Mouse (Mus musculus) ovary, postnatal 36 days (tissue): Measurements from ENCODE around the gene Erc2.

Source experiments
- DNase-seq: peaks from one replicate; pipeline ENCODE4 v3.0.0; 2022; ENCODE audit warnings: low spot score, mixed read lengths

The Erc2 gene

DNA sequence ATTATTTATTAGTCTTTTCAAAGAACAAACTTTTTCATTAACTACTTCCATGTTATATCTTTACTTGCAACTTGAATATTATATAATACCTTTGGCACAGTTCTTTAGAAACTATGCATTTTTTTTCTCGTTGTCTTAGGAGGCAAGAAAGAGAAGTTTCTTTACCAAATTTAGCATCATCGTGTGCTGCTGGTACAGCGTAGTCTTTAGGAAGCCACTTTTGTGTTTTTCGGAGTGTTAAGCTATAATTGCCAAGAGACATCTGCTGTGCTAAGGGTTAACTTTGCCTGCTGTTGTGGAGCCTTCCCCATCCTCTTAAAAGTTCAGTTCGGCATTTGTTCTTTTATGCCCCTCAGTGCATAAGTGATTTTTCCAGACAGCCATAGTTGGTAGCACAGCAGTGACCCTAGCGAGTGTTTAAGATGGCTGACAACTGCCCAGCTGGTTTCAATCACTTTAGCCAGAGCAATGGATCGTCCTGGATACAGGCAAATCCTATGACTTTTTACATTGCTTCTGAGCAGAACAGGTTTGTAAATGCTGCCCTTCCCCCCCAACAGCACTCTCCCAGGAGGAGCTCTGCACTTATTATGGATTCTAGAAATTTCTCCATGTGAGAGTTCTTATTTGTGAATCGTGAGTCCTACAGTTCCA, 570.6 kb downstream of the Erc2 start:
- DNase-seq = no peak

DNA sequence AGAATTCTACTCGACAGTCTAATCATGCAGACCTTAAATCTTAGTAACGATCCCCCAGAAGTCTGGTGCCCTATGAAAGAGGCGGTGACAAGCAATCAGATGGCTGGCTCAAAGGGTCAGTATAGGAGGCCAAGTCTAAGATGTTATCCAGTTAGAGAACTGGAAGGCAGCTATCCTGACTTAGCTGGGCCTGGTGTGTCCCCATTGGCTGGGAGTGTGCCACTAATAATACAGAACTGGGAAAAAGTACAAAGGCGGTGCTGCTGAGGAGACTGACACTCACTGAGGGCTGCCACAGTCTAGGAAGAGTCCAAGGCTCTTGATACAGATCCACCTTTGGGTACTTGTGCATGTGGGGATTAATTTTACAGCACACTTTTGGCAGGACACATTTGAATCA, 581.6 kb downstream of the Erc2 start:
- no peak for DNase-seq

DNA sequence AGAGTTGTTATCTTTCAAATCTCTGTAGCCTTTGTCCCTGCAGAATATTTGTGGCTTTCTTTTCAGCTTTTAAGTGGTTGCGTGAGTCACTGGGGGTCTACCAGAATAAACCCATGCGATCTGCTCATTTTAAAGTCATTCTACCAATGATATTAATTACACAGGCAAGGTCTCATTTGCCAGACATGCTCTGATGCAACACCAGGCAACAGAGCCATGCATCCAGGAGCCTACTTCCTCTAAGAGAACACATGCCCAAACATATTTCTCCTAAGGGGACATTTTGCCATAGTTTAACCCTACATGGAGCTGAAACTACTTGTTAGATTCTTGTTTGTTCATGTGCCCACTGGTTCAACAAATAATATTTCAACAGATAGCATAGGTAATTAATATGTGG, 584.1 kb downstream of the Erc2 start:
- DNase-seq = no peak

DNA sequence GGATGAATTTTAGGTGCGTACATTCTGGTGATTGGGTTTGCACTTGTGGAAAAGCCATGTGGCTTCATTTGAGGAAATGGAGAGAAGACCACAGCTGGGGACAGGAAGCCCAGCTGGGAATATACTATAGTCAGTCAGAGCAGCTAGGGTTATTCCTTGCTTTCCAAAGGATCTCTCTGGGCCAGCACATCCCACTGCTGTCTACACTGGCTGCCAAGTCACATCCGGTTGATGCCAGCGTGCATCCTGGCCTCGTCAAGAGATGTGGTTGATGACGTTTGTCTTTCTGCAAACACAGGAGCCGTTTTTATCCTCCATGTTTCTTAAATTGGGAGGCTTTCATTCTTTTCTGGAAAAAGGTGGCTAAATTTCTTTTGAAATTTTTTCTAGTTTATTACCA, 603.3 kb downstream of the Erc2 start:
- DNase-seq = no peak

DNA sequence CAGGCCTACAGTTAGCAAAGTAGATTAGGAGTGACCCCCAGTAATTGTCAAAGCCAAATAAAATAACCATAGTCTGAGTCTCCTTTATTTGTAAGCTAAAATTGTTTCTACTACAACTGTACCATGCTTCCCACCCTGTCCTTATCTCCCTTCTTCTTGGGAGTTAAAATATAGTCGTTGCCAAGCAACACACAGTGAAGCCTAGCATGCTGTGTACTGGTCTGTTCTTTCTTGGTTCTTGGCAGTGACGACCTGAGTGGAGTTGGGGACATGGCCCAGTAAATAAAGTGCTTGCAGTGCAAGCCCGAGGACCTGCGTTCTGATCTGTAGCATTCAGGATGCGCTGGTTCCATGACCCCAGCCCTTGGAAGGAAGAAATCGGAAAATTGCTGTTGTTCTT, 608.3 kb downstream of the Erc2 start:
- no peak for DNase-seq

DNA sequence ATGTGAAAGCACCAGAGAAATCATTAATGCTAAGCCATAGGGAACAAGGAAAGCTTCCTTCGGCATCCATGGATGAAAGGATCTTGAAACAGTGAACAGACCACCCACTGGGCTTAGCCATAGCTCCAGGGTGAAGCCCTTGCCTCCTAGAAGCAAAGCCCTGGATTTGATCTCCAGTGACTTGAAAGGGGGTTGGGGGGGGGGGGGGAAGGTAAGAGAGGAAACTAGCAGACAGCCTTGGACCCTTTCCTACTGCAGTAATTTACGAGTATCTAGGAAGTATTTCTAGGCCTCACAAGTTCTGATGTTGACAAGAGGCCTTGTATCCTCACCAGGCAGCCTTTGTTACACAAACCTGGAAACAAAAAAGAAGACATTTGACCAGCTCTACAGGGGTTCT, 609.0 kb downstream of the Erc2 start:
- no peak for DNase-seq

DNA sequence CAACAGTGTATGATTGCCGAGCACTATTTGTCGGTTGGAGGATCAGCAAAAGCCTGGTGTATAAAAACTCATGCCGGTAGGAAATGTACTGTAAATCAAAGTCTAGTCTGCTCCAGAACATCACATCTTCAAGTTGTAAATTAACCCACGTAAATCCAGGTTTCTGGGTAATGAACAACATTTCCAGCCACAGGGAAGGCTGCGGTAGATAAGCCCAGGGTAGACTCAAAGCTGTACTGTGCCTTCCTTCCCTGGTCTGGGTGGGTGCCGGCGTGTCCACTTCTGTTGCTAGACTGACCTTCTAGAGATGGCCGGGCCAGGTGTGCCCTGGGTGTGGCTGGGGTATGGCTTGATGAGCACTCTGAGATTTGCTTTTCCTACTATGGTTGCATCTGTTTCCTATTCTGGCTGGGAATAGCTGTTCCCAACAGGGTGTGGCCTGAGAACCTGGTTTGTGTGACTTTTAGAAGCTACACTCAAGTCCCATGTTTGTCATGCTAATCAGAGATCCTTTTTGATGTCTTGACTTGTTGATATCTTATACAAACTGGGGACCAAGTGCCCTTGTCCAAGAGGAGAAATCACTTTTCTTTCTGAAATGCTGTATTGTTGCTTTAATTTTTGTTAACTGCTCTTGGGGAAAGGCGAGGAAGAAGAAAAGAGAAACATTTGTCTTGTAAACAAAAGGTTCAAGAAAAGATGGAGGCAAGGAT, 616.3 kb downstream of the Erc2 start:
- DNase-seq = no peak

DNA sequence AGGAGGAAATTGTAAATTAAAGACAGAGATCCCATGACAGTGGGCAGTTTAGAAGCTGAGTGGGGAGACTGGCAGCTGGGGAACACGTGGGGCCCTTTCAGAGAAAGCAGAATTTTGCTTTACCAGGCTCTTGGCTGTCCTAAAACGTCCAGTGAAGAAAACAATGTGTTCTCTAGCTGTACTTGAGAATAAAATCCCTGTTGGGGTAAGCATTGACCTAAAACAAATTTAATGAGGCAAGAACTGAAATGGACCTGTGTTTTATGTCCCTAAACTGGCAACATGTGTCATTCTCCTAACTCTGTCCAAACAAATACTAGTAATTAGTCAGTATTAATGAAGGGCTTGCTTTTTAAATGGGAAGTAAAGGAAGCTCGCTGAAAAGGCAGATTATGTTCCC, 617.9 kb downstream of the Erc2 start:
- no peak for DNase-seq

DNA sequence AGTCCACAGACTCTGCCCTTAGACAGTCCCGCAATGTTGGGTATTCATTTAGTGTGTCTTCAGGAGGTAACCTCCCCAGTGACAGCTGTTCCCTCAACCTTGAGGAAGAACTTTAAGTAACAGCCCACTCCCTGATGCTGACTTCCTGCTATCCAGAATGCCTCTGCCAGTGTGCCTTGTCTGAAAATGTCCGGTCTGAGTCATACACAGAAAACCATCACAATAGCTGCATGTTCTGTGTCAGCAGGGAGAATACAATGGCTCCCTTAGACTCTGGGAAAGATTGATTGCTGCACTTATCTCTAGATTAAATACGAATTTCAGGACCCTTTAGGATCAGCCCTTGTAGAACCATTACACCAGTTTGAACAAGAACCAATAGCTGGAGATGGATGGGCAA, 620.5 kb downstream of the Erc2 start:
- DNase-seq = no peak

DNA sequence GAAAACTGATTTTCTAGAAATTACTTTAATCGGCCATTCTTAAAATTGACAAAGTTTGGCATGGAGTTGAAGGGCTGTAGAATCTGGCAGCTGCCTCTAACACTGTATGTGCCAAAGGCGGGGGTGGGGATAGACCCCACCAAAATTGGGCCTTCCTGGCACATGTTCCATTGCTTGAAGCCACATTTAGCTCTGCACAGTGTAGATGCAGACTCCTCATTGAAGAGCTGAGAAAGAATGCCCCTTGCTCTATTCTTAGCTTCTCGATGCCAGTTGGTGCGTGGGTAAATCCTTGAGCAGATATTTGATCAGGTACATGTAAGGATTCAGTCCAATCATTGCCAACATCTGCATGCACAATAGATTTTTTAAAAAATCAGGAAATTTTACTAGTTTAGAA, 621.2 kb downstream of the Erc2 start:
- no peak for DNase-seq

DNA sequence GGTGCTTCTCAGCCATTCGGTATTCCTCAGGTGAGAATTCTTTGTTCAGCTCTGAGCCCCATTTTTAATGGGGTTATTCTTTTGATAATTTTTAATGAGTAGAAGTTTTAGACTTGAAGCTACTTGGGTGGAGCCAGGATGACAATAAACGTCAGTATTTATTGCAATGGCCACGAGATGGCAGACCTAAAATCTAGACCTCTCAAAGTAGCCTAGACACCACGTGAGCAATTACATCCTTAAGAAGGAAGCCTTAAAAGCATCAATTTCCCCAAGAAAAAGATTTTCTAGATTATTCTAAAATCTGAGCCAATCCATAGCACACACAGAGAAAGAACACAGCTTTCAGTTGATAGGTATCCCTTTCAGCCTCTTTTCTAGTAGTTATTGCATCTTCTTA, 640.5 kb downstream of the Erc2 start:
- DNase-seq = no peak

DNA sequence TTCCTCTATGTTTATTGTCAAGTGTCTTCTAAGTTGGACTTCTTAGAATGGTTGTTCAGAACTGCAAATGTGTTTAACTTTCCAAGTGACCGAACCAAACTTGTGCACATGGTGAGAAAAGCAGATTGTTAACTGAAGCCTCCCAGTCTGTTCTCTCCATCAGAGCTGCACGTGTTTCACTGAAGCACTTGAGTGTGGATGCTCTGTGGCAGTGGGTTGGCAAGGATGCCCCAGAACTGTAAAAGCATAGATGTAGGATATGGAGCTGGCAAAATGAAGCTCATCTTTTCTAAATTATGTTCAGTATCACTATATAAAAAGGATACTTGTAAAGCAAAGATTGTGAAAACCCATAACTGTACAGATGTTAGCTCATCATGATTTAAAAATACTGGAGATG, 645.1 kb downstream of the Erc2 start:
- DNase-seq = no peak

DNA sequence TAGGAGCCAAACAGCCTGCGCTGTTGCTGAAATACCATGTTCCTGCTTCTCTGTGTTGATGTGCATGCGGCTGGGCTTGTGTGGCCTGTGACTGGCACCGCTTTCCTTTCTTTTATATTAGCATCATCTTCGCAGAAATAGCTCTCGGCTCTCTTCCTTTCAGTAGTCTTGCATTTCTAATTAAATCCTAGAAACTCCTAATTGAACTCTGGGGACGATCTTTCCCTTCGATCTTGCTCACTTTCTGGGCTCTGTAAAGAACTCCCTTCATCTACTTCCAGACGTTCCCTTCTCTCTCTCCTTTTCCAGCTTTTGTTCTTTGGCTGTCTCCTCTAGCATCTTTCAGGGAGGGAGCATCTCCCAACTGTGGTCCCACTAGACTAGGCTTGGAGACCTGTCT, 649.6 kb downstream of the Erc2 start:
- DNase-seq = no peak

DNA sequence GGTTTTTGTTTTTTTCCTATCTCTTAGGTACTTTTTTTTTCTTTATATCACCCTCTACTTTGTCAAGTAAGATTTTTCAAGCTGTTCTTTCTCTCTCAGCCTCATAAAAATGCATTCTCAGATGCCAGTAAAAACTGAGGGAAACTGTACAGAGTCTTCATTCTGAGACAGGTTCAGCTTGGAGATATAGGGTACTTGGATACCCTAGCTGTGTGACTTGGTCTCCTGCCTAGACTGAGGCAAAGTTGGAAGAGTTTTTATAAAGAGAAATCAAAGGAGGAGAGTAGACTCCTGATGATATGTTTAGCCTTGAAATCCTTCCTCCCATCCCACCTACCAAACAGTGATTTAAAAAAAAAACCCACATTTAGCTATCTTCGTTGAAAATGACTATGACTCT, 651.4 kb downstream of the Erc2 start:
- DNase-seq = no peak

DNA sequence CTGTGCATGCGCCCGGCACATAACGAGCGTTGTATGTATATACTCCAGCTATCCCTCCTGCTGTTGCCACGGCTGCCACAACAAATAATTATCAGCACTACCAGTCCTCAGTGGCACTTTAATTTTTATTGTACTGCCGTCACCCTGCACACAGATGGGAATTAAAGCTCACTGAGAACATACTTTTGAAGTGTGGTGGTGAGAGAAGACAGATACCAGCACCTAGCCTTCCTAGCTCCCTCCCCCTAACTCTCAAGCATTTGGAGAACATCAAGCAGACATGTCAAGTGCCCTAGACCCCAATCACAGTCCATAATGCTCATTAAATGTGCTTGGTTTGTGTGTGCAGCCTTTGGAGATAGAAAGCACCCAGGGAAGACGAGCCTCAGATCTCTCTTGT, 652.6 kb downstream of the Erc2 start:
- DNase-seq = no peak

DNA sequence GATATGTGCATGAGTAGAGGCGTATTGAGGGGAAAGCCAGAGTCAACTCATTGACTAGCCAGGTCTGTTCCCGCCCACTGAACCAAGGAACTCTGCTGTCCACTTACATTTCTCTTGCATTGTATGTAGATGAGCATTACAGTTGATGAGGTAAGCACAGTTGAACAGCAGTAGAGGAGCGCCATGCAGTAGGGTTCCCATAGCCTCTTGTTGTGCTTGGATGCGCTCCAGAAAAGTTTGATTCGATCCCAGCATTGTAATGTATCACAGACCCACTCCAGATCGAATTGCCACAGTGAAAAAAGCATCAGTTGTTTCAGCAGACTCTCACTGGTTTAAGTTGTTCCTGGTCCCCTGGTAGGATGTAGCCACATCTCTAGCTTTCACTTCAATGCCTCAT, 656.7 kb downstream of the Erc2 start:
- no peak for DNase-seq

DNA sequence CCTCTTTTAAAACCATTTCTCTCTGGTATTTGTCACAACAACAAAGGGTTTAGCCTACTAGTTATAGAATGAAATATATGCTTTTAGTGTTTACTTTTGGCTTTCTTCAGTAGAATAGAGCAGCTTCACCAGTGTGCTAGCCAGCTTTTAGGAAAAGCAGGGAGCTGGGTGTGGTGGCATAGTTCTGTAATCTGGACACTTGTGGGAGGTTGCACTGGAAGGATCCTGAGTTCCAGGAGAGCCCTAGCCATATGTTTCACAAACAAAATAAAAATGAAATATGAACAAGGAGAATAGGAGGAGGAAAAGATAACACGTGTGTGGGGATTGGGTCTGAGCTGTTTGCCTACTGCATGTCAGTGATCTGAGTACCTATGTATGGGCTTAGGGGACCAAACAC, 658.1 kb downstream of the Erc2 start:
- DNase-seq = no peak

DNA sequence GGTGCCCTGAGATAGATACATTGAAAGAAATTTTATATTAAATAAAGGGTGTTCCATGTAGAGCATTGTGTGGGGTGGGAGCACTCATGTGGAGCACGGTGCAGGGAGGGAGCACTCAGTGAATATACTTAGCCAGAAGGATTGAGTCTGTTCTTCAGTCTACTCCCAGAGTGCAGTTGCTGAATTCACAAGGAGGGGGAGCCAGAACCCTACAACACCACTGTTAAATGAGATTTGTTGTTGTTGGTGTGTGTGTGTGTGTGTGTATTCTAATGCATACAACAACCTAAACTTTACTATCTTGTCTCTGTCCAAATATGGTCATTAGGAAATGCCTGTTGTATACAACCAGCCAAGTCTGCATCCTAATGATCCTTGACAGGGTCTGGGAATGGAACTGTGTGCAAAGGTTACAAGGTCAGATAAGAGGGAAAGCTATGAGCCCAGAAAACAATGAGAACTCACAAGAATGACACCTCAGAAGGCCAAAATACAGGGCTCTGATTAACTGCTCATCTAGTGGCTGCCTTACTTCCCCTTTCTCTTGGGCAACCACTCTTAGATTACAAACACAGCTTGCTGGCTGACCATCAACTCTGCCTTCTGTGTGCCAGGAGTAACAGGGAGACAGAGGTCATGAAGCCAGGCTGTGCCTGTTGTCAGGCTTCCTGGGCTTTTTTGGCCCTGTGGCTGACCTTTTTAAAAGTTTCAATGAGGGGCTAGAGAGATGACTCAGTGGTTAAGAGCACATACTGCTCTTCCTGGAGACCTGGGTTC, 661.3 kb downstream of the Erc2 start:
- peak; percentile 22 for DNase-seq

DNA sequence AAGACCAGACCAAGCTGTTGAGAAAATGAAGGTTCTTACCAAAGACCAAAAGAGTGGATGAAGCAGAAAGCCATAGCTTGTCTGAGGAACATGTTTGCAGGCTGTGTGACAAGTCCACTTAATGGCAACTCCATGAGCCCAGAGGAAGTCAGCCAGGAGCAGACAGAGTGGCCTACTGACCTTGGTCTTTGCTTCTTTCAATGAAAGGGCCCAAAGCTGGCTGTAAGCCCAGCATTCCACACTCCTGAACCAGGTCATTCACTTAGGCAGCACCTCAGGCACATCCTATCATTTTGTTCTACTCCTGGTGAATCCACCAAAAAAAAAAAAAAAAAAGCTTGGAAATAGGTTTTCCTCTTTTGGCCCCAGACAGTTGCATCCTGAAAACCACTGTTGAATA, 664.3 kb downstream of the Erc2 start:
- no peak for DNase-seq

DNA sequence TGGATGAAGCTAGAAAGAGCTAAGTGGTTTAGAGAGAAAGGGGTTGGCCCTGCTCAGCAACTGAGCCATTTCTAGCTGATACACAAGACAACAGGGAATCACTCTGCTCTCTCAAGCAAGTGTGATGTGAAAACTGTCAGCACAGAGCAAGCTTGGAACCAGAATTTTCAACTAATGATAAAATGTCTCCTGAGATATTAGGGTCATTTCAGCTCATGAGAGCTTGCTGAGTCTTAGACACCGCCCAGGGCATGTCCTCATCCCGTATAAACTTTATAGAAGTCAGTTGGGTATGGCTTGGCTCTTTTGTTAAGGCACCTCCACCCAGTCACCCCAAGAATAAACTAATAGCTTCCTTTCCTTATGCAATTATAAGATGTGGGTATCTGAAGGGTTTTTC, 666.0 kb downstream of the Erc2 start:
- DNase-seq = no peak

DNA sequence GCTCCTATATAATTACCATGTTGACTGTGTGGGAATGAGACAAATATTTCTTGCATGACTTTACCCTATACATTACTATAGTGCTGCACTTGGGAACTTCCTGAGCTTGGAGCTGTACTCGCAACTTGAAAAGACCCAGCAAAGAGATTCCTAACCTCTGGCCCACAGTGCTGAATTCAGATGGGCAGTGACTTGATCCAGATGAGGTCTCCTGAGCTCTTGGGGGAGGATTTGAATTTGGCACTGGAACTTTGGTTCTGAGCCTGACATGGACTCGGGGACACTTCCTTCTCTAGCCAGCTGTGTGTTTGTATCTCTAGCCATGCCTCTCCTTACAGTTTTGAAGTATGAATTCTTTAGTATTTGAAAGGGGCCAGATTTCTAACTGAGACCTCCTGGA, 666.7 kb downstream of the Erc2 start:
- no peak for DNase-seq

DNA sequence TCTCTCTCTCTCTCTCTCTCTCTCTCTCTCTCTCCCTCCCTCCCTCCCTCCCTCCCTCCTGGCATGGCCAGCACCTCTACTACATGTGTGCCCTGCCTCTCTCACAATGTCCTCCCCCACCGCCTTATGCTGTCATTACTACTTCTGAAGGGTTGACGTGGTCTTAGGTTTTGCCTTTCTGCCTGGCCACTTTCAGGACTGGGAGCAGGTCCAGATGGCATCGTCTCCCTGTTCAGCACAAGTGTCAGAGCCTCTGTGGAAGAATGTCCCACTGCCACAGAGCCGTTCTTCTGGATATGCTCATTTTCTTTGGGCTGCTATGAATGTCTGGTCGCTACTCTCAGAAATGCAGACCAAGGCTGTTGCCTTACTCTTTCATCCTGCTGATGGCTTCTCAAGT, 671.7 kb downstream of the Erc2 start:
- no peak for DNase-seq

DNA sequence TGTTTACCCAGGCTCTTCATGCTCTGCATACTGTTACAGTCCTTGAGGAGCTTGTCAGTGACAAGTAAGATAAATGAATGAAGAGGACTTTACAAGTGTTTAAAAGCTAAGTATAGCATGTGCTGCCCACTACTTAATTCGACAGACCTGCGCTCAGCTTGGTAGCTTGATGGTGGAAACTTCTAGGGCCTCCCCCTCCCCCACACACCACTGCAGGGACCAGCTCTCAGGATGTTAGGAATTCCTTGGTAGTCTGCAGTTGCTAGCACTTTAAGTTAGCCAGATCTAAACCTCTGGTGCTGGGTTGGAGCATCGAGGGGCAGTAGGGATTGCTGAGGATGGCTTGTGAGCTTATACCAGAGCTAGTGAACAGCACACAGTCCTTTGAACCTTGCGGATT, 672.9 kb downstream of the Erc2 start:
- DNase-seq = no peak

DNA sequence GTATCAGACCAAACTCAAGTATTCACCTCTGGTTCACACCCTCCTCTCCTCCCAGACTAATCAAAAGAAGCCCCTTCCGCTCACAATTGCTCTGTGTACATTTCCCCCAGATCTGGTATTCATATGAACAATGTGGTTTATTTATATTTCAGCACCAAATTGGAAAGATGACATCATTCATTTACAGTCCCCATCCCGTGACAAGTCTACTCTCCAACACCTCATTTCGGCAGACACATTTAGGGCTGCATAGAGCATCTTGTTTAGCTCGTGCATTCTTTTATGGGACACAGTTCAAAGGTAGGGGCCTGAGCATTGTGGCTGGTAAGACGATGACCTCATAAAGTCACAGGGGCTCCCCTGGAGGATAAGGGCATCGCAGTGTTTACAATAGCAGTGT, 677.9 kb downstream of the Erc2 start:
- no peak for DNase-seq
